Mouse (Mus musculus) lung, postnatal 10 days (tissue): ENCODE results near the gene Neurl2.
"Not testable (repeated sequence)": the region's sequence is repeated elsewhere in the genome, so short reads cannot be mapped to it uniquely, and the experiment has no call there.

Source experiments
- DNase-seq: peaks from one replicate; pipeline ENCODE4 v3.0.0; 2021

Neurl2 gene

GRCm38 (mm10) chr2:164833314-164833959 is at the start of gene Neurl2:
TSS of gene Neurl2 (minus strand) at chr2:164833456.
- peak; percentile 94 for DNase-seq

GRCm38 (mm10) chr2:164882619-164883018 is 49.4 kb upstream of the Neurl2 start:
- DNase-seq: no peak

GRCm38 (mm10) chr2:164879568-164880277 is 46.5 kb upstream of the Neurl2 start:
- DNase-seq: peak; percentile 94

DNA sequence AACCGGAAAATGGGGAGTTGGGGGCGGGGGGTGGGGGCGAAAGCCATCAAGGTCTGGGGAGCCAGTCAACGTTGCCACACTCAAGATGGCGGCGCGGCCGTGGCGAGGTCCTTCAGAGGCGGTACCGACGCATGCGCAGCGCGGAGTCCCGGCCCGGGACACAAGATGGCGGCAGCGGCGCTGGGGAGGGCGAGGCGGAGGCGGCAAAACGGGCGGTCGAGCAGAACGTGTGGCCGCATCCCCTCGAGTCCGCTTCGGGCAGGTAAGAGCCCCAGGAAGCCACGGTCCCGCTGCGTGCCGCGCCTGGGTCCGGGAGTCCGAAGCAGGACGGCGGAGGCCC is 45.9 kb upstream of the Neurl2 start, which contains the start of gene Pcif1:
Pcif1 (plus strand) TSS at position 77 of the 340 bp plus-strand sequence.
- peak; percentile 94 for DNase-seq

DNA sequence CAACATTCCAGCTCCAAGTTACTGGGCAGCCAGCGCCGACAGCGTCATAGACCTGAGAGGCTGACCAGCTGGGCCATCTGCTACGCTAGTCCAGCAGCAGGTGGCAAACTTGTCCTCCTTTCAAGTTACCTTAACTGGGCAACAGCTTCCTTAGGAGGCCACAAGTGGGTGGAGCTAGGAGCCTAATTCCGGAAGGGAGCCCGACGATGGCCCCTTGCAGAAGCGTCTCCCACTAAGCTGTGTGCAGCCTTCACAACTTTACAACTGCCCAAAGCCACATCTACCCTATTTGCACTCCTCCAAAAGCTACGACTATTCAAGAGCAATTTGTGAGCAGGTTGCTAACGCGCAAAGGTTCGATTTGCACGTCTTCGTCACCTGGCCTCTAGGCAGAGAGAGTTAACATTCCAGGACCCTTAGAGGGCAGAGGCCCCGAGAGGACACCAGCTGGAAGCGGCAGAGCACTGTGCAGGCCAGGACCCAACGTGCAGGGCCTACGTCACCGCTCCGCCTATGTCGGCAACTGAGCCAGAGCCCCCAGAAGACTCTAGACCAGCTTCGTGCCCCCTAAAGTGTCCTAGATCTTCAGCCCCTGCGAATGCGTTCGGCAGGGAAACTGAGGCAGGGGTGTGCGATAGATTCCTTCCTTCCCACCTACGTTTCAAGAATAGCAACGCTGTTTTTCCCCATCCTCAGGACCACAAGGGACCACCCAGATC is 45.4 kb upstream of the Neurl2 start:
- DNase-seq: peak; percentile 79

GRCm38 (mm10) chr2:164877376-164878215 is 44.3 kb upstream of the Neurl2 start:
- DNase-seq: not testable (repeated sequence)

- not testable (repeated sequence) for DNase-seq
These were observed 42.4 kb upstream of the Neurl2 start for GRCm38 (mm10) chr2:164875648-164876047.

DNA sequence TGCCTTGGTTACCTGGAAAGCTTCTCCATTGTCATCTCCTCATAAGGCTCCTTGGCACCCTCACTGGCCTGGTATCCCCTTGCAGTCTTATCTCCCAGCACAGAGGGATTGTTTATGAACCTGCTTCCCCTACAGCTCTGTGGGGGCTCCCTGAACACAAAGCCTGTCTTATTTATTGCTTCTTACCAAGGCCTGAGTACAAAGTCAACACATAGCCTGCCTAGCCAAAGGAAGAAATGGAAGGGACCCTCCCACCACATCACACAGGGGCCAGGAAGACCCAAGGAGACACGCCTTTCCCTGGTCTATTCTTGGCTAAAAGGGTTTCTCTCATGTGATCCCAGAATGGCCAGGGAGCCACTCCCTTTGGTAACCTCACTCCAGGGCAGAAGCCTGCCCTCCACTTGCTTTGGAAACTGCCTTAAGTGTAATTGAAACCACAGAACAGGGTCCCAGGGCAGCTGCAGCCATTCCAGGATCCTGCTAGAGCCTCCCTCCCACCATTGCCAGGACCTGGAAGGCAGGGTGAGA is 41.0 kb upstream of the Neurl2 start:
- DNase-seq: peak; percentile 83

DNA sequence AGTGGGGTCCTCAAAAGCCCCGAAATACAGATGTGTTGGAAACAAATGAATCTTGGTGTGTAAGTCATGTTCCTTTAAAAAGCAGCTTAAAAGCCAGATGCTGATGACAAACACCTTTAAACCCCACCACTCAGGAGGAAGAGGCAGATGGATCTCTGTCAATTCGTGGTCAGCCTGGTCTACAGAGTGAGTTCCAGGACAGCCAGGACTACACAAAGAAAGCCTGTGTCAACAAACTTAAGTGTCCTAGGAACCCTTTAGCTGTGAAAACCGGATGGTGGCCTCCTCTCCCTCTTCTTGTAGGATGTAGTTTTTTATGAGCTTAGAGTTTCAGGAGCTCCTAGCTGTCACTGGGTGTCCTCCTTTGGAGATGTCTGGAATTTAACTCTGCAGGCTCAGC is 40.4 kb upstream of the Neurl2 start:
- DNase-seq: peak; percentile 26

GRCm38 (mm10) chr2:164871602-164872303 is 38.5 kb upstream of the Neurl2 start:
- DNase-seq: no peak

GRCm38 (mm10) chr2:164868491-164868890 is 35.2 kb upstream of the Neurl2 start:
- DNase-seq: peak; percentile 52

DNA sequence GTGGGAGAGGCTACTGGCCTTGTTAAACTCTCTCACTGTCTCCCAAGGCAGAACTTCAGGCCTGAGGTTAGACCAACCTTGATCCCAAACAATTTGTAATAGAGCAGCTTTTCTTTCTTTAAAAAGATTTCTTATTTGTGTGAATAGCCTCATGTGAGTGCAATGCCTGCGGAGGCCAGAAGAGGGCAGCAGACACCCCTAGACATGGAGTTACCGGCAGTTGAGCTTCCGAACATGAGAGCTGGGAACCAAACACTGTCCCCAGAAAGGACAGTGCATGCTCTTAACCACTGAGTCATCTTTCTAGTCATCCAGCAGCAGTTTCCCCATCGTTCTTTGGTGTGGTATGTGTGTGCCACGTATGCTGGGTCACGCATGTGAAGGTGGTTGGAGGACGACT is 34.3 kb upstream of the Neurl2 start:
- peak; percentile 60 for DNase-seq

- peak; percentile 92 for DNase-seq
These were observed 33.7 kb upstream of the Neurl2 start for GRCm38 (mm10) chr2:164866741-164867551.

- DNase-seq: no peak
These were observed 31.3 kb upstream of the Neurl2 start for GRCm38 (mm10) chr2:164864593-164864992.

DNA sequence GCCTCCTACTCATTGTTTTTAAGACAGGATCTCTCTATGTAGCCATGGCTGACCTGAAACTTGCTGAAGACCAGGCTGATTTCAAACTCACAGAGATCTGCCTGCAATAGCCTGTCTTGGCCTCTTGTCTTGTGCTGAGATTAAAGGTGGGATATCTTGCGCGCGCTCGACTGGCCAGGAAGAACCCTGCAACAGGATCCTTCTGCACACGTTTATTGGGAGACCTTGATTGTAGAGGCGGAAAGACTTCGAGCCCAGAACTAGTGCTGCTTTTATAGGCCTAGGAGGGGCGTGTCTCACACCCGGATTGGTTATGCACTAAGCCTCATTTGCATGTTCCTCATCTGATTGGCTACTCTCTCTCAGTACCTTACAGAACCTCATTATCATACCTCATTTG is 30.2 kb upstream of the Neurl2 start:
- not testable (repeated sequence) for DNase-seq

DNA sequence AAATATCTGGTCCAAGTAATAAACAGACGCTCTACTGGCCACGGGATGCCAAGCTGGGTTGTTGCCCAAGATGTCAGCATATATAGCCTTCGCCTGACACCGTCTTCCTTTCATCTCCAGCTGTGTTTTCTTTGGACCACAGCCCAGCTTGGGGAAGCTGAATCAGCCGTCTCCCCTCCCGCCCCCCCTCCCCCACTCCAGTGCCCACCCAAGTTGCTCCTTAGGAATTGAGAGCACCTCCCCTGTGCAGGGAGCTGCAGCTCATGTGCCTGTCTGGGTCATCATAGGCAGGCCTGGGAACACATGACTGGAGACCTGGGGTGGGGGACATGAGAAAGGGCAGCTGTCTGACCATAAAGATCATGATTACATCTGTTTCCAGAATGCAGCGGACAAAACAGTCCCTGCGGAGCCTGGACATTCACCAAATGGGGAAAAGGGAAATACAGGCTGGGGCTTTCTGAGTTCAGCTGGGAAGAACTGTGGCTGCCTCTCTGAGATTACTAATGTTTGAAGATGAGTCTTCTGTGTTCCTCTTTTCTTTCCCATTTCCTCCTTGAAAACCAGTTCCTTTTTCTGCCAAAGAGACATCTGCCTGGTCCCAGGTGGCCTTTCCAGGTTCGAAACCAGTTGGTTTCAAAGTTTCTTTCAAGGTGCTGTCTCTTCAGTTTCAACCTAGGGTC is 29.1 kb upstream of the Neurl2 start:
- peak; percentile 96 for DNase-seq

DNA sequence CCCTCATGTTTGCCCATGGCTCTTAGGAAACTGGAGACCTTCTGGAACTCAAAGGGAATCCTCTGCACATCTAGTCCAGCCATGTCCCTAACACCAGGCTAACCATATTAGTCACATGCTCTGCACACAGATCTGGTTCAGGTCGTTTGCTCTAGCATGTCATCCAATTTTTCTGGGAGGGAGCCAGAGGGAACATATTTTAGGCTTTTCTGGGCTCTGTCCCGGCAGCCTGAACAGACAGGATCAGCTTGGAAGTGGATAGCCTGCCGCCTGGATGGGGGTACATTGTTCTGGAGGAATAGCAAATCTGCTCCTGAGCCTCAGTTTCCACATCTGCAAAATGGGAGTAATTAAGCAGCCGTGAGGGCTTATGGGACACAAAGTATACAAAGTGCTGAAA is 27.8 kb upstream of the Neurl2 start:
- DNase-seq: peak; percentile 59

- DNase-seq: no peak
These were observed 26.6 kb upstream of the Neurl2 start for GRCm38 (mm10) chr2:164859640-164860432.

DNA sequence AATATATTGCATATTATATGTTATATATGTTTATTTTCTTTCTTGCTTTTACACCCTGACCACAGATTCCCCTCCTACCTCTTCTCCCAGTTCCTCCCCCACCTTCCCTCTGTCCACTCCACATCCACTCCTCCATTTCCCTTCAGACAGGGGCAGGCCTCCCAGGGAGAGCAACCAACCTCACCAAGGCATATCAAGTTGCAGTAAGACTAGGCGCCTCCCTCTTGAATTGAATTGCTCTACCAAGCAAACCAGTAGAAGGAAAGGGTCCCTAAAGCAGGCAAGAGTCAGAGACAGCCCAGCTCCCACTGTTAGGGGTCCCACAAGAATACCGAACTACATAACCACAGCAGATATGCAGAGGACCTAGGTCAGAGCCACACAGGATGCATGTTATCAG is 25.9 kb upstream of the Neurl2 start:
- no peak for DNase-seq
